Mouse (Mus musculus): ENCODE measurements around the gene Npb.

Npb gene

DNA sequence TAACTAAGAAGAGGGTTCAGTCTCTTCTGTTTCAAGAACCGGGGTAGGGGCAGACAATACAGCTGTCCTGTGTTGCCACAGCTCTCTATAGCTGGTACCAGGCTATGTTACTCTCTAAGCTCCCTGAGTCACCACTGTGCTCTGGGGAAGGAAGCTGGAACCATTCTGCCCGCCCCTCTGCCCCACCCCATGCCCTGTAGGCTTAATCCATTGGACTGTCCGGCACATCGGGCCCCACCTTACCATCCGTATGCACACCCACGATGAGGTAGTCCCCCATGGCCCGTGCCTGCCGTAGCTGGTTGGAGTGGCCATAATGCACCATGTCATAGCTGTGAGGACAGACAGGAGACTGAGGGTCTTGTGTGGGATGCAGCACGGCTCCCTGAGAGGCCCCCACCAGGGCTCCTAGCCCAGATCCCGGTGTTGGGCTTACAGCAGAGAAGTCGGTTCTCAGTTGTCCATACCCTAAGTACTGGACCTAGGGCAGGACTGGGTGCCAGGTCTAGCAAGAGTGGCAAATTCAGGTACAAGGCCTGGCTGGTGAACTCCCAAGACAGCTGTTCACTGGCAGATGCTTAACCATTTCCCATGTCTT lies 7.4 kb downstream of the Npb start:
- no peak for DNase-seq (ENCODE audit: low spot score)

DNA sequence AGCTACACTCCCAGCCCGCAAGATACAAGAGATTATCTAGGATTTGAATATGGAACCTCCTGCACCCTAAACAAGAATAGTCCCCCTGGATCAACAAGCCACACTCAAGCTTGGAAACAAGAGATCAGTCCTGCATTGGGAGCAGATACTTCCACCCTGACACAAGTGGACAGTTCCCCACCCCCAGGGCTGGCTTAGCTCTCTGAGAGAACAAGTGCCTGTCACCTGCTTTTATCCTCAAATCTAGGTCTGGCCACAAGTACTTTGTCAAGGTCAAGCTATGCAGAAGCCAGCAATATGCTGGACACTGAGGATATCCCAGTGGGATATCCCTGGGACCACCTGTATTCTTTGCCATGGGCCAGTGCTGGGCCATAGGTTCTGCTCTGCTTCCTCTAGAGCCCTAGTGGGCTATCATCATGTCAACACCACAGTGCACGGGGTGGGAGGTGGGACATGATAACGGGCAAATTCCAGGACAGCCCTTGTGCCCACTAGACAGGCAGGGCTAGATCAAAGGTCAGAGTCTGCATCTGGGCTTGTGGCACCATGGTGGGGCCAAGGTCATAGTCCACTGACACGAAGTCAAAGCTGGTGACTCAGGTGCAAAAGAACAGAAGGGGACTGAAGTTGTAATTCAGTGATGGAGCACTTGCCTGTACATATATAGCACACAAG lies 8.5 kb downstream of the Npb start:
- no peak for DNase-seq (ENCODE audit: low spot score)

DNA sequence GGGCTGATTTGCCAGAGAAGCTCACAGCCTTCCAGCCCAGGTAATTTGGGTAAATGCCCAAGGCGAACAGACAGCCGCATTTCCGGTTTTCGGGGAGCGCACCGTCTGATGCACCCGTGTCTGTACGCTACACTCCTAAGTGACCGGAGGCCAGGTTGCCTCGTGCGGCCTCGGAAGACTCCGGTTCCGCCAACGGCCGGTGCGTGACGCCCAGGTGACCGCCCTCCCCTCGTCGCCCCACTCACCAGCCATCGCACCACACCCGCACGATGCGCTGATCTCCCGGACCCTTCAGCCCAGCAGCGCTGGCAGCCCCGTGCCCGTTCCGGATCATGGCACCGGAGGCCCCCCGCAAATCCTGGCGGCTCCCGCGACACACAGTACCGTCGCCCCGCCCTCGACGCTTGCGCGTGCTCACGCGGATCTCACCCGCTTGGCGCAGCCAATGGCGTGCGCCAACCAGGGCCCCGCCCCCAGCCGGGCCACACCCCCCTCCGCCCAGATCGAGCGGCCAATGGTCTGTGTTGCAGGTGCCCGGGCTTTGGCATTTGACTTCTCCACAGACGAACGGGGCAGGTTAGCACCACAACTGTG lies 9.3 kb downstream of the Npb start, which contains the start of gene Pcyt2:
TSS of gene Pcyt2 (minus strand) at position 418 of the 594 bp plus-strand sequence.
- peak; percentile 69 for DNase-seq (ENCODE audit: low spot score)

DNA sequence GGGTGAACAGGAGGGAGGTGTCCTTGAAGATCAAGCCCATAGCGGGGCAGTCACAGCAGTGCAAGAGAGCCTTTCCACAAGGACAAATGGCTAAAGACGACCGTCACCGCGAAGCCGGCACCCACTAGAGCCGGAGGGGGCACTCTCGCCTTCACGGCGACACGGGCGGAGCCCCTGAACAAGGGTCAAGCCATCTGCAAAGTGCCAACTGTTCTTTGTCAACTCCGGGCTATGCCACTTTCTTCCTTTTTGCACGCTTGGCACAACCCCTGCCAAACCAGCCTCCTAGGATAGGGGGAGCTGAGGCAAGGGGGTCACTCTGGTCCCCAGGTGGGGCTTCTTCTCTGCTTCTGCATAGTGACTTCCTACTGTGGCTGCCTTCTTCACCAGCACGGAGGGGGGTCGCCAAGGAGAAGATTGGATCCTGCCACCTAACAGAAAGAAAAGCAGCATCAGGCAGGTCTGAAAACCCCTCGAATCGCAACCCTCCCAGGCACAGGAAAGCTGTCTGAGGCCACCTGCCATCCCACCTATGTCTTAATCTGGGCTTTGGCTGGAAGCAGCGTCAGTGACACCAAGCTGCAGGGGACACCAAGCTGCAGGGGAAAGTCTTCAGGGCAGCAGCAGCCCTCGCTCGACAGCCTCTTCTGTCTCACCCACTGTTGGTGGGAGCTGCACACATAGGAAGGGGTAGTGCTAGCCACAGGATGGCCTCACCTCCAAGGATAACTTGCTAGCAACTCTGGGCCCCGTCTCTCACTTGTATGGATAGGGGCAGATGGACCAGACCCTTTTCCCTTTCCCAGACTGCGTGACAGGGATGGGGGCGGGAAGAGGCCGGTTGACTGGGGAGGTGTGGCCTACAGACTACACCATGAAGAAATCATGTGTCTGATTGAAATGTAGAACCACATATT lies 10.6 kb downstream of the Npb start:
- no peak for DNase-seq (ENCODE audit: low spot score)

DNA sequence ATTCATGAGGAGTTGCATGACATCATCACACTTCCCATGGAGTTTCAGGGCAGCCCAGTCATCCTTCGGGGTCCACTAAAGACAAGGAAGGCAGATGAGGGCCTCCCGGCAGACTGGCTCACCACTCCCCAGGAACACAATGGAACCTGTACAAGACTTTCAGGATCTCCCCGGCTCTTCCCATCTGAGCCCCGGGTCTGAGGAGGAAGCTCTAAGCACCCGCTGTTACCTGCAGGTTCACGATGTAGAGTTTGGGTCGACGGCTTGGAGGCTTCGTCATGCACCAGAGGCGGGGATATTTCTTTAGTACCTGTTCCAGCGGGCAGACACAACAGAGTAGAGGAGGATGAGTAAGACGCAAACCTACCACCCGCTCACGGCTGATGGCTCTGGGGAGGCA lies 11.9 kb downstream of the Npb start:
- no peak for DNase-seq (ENCODE audit: low spot score)

DNA sequence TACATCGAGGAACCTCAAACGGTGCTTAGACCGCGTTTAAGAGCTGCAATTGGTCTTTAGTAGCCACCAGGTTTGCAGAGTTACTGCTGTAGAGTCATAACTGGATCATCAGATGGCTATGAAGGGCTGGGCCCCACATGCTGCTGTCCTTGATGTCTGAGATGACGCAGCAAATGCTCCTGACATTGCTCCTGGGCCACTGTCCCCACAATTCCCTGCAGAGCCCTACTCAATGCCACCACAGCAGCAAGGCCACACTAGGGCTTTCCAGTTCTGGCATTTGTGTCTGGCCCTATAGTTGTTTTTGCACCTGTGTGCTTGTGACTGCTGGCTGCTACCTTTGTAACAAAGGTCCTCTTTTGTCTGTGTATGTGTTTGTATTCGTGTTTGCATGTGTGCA lies 14.5 kb downstream of the Npb start:
- no peak for DNase-seq (ENCODE audit: low spot score)

DNA sequence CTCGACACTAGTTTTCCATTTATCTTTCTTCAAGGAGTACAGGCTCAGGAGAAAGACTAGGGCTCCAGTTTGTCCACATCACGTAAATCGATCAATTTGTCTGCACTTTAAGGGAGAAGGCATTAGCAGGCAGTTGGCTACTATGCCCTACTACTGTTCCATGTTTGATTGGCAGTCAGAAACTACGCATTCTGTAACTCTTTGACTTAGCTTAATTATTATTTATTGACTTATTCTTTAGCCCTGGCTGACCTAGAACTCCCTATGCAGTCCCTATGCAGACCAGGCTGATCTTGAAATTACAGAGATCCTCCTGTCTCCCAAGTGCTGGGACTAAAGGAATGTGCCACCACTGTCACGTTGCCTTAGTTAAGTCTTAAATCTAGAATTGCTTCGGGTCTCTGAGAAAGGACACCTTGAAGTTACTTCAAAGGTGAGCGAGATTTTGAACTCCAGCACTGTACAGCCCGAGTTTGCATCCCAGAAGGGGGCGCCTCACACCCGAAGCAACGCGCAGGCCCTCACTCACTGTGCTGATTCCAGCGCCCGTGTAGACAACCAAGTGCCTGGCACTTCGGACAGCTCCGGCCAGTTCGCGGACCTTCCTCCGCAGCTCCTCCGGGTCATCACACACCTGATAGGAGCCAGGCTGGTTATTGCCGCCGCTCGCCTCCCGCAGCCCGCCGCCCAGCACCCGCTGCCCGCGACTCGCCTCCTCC lies 15.8 kb downstream of the Npb start:
- DNase-seq (ENCODE audit: low spot score): no peak

DNA sequence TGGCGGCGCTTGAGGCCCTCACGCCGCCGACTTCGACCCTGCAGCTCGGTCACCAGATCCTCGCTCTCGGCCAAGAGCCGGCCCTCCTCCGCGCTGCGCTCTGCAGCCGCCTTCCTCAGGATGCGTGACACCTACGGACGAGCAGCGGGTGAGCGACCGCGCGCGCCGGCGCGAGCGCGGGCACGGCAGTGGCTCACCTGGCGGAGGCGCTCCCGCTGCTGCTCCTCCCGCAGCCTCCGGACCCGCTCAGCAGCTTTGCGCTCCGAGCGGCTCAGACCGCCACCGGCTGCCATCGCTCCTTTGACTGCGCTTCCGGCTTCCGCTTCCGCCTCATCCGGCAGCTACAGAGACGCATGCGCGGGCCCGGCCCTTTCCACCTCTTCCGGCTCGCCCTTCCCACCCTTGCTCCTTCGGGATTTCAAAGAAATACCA lies 16.4 kb downstream of the Npb start:
- DNase-seq (ENCODE audit: low spot score): peak; percentile 49

DNA sequence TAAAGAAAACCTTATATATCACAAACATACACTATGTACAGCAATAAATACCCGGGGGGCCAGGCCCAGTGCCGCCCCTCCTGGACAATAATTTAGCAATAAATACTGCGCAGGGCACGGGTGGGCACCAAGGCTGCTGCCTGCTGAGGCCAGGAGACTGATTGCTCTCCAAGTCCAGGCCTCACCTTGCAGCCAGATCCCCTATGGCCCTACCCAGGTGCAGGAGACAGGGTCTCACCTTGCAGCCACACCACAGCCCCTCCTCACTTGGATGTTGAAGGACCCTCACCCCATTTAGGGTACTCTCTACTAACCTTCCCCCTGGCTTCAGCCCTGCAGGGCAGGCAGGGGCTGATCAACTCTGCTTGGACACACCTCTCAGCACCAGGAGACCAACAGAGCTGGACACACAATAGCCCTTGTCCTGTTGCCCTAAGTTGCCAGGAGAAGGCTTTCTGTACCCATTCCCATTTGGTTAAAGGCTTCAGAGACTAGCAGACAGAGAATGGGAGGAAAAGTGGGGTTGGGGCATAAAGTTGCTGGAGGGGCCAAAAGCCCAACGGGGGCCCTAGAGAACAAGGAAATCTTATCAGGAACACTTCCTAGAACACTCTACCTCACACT lies 17.0 kb downstream of the Npb start, which contains the start of gene Sirt7:
TSS of gene Sirt7 (minus strand) at position 89 of the 624 bp plus-strand sequence.
- no peak for DNase-seq (ENCODE audit: low spot score)

DNA sequence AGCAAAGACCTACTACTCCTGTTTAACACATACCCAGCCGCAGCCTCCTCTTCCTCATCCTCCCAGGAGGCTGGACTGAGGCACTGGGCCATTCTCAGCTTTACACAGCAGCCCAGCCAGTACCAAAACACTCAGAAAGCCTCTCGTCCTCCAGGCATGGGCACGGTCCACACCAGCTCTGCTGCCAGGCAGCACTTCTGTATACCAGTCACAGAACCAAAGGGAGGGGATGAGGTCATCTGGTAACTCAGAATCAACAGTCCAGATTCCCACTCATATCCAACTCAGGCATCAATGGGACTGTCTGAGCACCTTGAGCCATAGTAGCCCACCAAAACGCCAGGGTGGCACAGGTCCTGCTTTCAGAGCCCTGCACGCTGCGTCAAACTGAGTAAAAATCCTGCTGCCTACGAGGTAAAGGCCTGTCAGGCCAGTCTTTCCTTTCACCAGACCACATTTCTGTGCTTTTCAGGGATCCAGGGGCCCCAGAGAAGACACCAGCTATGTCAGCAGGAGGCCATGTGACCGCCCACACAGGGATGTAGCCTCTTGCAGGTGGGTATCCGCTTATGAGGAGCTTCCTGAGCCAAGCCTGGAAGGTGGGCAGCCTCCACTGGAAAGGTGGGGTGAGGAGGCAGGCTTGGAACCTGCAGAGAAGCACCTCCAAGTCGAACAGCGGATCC lies 18.6 kb downstream of the Npb start:
- DNase-seq (ENCODE audit: low spot score): no peak

DNA sequence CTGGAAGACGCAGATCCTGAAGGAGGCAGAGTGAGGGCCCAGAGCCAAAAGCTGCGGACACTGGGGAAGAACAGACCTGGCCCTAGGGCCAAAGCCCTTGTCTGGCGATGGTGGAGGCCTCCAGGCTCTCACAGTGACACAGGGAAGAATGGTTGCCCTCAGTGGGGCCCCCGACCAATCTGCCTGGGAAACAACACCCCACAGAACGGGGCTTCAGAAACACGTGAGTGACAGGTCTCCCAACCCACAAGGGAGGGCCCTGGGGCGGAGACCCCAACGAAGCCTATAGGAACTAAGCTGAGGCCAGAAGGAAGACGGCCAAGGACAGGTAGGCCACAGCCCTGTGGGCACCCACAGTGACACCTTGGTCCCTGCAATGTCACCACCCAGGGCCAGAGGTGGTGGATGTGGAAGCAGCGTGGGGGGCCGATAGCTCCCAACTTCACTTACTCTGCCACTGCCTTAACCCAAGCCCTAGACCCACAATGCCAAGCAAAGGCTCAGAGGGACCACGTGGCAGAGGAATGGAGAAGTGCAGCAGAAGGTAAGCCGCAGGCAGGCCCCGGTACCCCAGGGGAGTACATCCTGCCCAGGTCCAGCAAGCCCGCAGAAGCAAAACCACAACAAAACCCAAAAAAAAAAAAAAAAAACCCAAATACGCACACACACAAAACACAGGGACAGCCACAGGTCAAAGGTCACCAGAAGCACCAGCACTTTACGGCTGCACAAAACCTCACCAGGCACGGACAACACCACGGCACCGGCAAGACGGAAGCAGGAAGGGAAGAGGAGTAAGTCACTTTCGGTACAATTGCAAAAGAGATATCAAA lies 19.4 kb downstream of the Npb start:
- no peak for DNase-seq (ENCODE audit: low spot score)

DNA sequence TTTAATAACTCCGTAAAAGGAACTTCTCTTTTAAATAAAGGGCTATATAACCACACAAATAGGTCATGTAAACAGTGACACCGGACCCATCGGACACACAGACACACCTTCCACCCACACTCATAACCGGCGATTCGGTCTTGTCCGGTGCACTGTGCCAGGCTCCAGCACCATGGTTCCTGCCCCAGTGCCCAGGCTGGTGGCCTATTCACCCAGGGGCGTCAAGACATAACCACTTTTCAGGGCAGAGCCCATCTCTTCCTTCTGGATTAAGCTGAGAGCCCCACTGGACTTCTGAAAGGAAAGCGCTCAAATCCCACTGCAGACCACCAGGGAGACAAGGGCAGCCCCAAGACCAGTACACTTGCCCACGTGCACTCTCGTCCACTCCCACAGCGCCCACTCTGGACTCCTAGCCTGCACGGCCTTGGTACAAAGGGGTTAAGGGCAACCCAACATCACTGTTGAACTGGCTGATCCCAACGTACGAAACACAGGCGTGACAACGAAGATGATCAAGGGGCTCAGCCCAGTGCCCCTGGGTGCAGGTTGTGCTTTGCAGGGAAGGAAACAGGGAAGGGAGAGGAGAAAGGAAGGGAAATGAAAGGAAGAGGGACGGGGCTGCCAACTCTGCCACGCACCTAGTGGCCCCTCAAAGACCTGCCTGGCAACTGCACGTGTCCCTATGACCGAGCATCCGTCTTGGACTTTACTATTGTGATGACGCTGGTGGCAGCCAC lies 20.5 kb downstream of the Npb start:
- DNase-seq (ENCODE audit: low spot score): no peak

DNA sequence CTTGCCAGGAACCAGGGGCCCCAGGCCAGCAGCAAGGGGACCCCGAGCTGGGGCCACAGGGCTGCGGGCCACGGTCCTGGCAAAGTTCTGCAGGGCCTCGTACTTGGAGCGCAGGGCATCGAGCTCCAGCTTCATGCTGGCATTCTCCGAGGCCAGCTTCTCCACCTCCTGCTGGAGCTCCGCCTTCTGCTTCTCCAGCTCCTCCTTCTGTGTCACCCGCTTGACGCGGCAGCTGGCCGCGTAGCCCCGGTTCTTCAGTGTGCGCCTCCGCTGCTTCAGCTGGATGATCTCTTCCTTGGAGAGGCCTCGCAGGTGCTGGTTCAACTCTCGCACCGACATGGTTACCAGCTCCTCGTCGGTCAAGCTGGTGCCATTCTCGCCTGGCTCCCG lies 21.1 kb downstream of the Npb start:
- DNase-seq (ENCODE audit: low spot score): no peak

DNA sequence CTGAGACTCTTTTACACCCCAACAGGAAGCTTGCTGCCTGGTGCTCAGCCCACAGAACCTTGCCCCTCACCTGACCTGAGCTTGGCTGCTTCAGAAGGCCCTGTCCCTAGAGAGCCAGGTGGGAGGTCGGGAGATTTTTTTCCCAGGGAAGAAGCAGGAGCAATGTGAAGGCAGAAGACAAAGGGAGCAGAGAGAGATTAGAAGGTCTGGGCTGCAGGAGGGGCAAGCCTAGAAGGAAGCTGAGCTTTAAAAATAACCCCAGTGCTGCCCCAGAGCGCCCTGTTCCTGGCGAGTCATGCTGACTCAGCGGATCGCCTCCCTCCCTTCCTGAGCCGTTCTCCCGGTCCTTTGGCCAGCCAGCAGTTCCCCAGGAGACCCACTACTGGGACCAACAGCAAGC lies 21.6 kb downstream of the Npb start:
- no peak for DNase-seq (ENCODE audit: low spot score)

DNA sequence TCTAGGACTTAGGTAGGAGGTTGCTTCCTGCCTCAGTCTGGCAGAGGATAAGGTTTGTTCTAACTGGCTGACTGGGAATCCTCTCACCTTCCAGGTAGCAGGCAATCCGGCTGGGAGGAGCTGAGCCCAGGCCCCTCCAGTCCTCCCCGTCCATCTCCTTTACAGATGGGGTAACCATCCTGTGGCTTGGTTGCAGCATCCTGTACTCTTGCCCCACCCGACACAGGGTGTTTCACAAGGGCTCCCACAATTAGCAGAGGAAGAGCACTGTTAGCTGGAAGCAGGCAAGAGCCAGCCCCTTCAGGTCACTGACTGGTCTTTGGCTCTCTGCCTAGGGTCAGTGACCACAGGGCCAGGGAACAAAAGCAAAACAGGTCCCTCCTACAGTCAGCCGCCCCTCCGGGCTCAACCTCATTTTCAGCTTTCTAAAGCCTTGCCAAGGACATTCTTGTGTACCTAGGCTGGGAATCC lies 22.2 kb downstream of the Npb start:
- no peak for DNase-seq (ENCODE audit: low spot score)

DNA sequence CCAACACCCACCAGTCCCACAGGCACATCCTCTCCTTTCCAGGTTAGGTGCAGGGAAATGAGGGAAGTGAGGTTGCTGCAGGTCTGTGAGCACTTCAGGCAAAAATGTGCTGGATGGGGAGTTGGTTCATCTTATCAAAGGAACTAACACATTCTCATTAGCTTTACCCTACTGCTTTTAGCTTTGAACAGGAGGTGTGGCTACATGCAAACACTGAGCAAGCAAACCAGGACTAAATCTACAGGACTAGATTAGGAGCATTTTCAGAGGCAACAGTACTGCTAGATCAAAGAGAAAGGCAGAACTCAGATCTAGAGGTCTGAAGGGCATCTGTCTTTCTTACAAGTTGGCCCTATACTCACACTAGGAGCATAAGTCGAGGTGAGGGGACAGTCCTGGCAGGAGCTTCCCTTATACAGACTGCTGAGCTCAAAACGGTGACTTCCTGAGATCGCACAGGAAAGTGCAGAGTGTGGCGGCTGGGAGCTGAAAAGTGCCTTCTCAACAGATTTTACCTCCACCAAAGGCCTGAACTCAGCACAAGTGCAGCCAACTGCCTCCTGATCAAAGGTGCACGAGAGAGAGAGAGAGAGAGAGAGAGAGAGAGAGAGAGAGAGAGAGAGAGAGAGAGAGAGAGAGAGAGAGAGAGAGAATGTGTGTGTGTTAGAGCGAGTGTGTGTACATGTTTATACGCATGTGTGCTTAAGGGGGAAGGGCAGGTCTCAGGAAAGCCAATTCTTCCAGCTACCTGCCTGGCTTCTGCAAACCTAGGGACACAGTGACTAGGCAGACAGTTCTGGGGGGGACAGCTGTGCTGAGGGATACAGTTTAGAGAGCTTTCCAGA lies 22.8 kb downstream of the Npb start:
- DNase-seq (ENCODE audit: low spot score): no peak

DNA sequence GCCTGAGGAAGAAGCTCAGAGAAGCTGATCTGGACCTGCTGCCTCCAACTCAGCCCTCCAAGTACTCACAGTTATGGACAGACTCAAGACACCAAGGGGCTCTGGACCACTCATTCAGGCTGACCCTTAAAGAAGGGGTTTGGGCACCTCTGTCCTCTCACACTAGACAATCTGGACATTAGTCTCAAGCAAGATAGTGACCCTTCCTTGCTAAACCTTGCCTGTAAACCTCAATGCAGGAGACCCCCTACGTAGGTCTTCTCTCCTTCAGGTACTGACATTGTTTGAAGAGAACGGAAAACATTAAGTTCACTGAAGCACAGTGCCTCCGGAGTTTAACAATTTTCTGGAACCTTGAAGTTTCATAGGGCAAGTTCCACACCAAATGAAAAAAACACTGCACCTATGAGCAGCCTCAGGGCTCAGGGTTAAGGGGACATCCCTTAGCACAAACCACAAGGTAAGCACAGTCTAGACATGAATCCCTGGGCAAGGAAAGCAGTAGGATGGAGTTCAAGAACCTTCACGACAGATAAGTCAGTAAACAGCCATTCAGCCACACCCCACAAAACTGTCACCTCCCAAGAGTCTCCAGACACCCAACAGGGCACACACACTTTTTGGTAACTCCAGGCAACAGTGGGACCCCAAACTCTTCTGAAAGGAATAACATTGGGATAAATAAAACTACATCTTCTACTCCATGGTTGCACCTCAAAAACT lies 23.6 kb downstream of the Npb start:
- no peak for DNase-seq (ENCODE audit: low spot score)
